In the genomic region with DNA sequence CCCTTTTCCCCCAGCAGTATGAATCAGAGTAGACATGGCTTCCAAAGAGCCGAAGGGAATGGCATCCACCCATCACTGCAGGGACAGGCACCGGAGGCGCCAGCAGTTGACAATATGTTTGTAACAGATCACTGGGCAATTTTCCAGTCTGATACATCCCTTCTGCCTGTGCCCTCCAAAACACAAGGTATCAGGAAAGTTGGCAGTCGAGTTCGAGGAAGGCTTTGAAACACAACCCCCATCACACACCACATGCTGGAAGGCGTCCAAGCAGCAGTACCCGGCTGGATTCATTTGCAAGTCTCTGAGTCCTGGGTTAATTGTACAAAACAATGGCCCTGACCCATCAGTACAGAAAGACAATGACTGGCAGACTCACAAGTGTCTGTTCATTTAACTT, we compare ENCODE assay signal across 11 mouse cellular contexts.
DNase-seq lines count a peak whose midpoint lies in the region; ATAC-seq and TF ChIP-seq lines count a peak whose summit lies in the region.
"Had no signal": no experiment of that assay in that cellular context is flagged by ENCODE, and none has a peak within 500 bp of the region (broad histone marks: within the 10 kb centered on the region; RNA-seq: fewer than 3 reads in every experiment).

No protein-coding gene starts in this region.

- peak; percentile 8 to 21 for DNase-seq in cerebellum, adult 2 months
- DNase-seq in cerebellum, adult 11-12 months: no peak
- peak; percentile 41 for DNase-seq in right cerebral cortex, postnatal 4 days
- DNase-seq in right cerebral cortex, adult 2 months (ENCODE audit: low spot score in 2 of 2): no peak
- peak; percentile 28 to 35 for DNase-seq in layer of hippocampus, postnatal 25 days (ENCODE audit: extremely low spot score in 1 of 2, low spot score in 1 of 2)
- DNase-seq in frontal cortex, postnatal 14 days (ENCODE audit: low spot score in 2 of 2): no peak
- DNase-seq in urinary bladder, postnatal 4 days (ENCODE audit: low spot score in 2 of 2): no peak
- DNase-seq: kidney, adult 11 months; liver, postnatal 0 days had no signal

- TF ChIP-seq POLR2A in cerebellum, adult 2 months (IDR thresholded peaks at IDR 0.05; ENCODE audit: borderline replicate concordance, insufficient read depth, low read length): no peak

- no peak overlapping the region for H3K27ac ChIP-seq in cerebellum, adult 2 months (ENCODE audit: insufficient read depth, low read length)
- H3K27ac ChIP-seq: heart, embryonic 13.5 days had no signal

- no peak overlapping the region for H3K4me3 ChIP-seq in cerebellum, adult 2 months (replicated peaks; ENCODE audit: insufficient read depth, low read depth, low read length)
- H3K4me3 ChIP-seq: heart, embryonic 13.5 days had no signal

- 9% methylated on average over 7 of the region's 7 CpGs for WGBS in cerebellum, adult 2 months

- H3K4me1 ChIP-seq in cerebellum, adult 2 months (ENCODE audit: control insufficient read depth, insufficient read depth, low read length): peaks cover 5% of the 10 kb centered on the region; the same call in 1 of the 2 replicates
- H3K4me1 ChIP-seq: heart, embryonic 13.5 days had no signal

- ATAC-seq in erythroblast, adult 5-6 weeks (replicated peaks; ENCODE audit: low FRiP score, poor library complexity, severe bottlenecking): no peak
- ATAC-seq: liver, postnatal 0 days had no signal

- TF ChIP-seq CTCF in cerebellum, adult 2 months (IDR thresholded peaks at IDR 0.05; ENCODE audit: borderline replicate concordance, insufficient read depth, low read depth, low read length): no peak

- no peaks in the 10 kb centered on the region for H3K27me3 ChIP-seq in cerebellum, adult 2 months (ENCODE audit: control insufficient read depth, insufficient read depth, low read length)
- H3K27me3 ChIP-seq: heart, embryonic 13.5 days had no signal

Comparison
In these comparisons a context has a peak if more than half of its experiments do, and no peak if none do; other contexts are left out.
1. DNase-seq: peak in cerebellum, adult 2 months (2 of 2), right cerebral cortex, postnatal 4 days (single experiment) and layer of hippocampus, postnatal 25 days (2 of 2); none in cerebellum, adult 11-12 months (single experiment), right cerebral cortex, adult 2 months (0 of 2), frontal cortex, postnatal 14 days (0 of 2) and urinary bladder, postnatal 4 days (0 of 2).